Mouse (Mus musculus) cerebellum, adult 18-20 months (tissue): ENCODE measurements at regions not wholly inside any gene's neighbourhood (a gene's known extent, or its start where the extent isn't known, plus 50 kb on each side); places are given as distances from the start of the nearest gene placed in this dataset.

ENCODE experiments used
- DNase-seq, 2 experiments: peaks; one replicate each; pipeline ENCODE4 v3.0.0; 2021

DNA sequence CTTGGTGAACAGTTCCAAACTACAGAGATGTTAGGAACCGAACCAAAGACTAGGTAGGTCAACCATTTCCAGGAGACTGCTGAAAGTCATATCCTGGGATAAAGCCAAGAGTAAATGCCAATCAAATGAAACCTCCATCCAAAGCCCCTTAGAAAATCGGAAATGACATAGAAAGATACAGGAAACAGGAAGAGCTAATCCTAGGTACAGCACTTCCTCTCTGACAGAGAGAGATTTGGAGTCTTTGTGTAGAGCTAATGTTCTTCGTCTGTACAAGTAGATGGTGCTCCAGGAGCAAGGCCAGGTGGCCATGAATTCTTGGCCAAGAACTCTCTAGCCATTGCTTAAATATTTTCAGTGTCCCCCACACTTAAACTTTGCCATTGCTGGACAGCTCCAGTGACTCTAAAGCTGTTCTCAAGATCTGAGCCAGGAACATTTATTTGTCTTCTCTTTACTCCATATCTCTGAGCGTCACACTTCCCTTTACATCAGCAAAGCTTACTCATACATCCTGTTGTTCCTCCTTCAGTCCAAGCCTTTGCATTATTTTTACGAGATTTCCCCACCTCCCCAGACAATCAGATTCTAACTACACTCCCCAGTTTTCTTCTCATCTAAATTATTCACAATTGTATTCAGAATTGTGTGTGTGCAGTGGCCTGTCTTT, 199.1 kb upstream of the Zbtb20 start:
- DNase-seq = no peak

DNA sequence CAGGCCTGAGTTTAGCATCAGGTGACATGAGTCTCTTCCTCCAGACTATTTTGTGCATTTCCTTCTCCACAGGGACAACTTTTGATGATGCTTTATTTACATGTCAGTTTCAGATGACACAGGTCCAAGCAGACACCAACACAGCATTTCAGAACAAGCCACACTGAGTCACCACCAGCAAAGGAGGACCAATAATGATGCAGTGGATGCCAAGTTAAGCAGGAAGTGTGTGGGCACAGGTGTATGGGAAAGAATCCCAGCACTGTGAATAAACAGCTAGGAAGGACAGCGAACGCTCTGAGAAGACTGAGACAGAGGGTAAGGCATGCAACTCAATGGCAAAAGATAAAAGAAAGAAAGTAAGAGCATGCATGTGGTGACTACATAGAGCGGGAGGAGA, 200.7 kb upstream of the Zbtb20 start:
- DNase-seq = no peak

DNA sequence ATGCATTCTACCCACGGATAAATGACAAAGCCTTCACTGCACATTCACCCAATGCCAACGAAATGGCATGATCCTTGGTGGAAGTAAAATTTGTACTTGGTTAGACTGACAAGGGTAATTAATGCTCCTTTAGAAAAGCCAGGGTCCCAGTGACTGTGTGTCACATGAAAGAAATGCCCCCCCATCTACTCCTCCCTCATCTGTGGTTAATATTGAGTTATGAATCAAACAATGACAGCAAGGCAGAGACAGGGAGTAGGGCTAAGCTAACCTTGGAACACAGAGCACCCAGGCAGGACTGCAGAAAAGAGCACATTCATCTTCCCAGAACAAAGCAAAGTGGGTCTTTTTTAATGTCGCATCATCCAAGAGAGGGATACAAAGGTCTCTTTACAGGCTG, 209.1 kb upstream of the Zbtb20 start:
- DNase-seq = no peak

DNA sequence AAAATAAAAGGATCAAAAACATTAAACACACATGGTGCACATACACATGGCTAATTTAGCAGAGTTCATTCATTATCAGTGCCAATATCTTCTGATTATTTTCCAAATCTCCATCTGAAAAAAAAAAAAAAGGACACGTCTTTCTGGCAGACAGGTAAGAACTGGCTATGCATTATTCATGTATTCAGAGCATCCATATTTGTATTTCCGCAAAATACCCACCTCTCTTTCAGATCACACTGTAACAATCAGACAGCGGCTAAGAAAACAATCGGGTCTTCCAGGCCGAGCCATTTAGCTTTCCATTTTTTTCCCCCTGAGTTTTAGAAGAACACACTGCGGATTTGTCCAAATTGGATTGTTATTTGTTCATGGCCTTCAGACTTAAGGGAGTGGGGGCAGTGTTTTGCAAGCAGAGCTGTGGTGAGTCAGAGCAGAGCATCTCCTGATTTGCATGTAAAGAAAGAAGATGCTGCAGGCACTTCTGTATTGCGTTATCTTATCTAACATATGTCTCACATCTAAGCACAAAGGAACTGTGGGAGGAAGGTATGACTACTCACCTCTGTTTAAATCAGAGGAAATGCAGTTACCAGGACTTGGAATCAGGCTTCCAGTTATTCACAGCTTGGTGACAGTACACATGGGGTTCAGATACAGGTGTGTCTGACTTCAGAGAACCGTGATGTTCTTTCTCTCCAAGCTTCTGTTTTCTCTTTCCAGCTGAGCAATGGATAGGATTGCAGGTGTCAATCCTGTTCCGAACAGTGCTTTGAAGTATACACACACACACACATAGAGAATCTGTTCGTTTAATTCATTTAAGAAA, 223.6 kb upstream of the Zbtb20 start:
- no peak for DNase-seq

DNA sequence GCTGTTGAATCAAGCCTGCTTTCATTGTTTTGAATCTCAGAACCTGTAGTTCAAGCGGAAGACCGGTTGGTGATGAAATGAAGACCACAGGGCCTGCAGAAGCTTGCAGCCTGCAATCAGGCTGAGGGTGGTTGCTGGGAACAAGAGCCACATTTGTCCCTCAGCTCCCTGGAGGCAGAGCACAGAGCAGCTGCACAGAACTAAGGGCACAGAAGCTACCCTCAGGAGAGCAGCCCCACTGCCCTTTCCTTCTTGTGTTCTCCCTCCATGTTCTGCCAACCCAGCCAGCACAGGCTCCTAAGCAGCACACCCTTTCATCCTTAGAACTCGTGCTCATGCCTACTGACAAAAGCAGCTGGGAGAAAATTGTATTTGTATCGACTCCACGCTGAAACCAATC, 225.9 kb upstream of the Zbtb20 start:
- DNase-seq = no peak

DNA sequence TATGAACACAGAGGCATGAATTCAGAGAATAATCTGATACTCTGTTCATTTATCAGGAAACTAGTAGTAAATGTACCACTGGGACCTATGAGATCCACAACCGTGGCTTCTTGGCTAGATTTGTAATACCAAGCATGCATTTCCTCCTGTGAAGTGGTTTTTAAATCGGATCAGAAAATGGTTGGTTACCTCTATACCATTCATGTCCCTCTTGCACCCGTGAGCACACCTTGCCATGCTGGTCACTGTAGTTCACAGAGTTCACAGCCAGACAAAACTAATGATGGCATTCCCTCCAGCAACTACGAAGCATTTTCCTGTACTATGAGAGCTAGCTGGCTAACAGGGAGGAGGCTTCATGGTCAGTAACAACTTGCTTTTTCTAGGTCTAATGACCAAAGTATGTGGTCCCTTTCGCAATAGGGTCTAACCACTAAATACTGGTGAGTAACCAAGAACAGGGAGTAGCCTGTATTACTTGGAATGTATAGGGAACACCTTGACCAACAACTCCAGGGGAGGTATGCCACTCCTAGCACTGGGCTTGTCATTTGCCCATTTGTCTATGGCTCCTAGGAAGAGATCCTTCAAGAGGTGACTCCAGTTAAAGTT, 227.0 kb upstream of the Zbtb20 start:
- no peak for DNase-seq

DNA sequence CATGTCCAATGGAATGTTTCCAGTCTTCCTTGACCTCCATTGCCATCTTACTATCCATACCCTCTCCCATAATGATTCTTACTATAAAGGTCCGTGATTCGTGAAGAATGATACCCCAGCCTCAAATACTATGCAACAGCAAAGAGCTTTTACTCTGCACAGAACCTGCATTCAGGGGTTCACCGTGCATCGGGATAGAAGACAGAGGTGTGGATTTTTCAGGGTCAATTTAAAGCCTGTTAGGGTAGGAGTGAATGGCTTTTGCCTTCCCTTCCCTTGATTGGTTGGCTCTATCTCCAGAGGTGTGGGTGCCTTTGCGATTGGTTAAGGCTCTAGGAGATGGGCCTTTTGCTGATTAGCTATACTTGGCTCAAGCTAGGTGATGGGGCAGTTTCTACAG, 227.9 kb upstream of the Zbtb20 start:
- no peak for DNase-seq

DNA sequence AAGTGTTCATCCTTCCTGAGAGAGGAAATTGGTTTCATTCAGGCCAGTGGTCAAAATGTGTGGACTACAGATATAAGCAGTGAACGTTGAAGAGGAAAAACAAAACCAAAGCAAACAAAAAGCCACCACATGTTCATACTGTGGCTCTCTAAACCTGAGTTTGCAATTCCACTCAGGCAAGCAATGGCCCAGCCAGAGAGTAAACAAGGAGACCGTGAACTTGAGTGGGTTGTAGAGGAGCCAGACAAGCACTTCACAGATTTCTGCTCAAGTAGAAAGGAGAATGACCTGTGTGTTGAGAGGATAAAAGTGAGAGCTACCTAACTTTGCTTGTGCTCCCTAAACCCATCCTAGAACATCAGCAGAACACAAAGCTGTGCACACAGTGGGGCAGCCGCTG, 239.9 kb upstream of the Zbtb20 start:
- no peak for DNase-seq

DNA sequence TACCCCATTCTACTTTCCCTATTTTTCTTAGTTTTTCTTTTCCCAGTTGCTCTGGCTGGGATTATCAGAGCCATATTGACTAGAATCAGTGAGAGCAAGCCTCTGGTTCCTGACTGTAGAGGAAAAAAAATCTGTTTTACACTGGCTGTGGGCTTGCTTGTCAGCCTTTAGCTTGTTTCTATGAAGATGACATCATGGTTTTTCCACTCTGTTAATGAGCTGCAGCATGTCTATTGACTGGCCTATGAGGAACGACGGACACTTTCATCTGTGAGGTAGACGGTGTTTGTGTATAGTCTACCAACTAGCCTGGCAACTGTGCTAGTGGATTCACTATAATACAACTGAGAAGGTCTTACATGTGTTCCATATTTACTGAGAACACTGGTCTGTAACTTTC, 248.0 kb upstream of the Zbtb20 start:
- DNase-seq = no peak

DNA sequence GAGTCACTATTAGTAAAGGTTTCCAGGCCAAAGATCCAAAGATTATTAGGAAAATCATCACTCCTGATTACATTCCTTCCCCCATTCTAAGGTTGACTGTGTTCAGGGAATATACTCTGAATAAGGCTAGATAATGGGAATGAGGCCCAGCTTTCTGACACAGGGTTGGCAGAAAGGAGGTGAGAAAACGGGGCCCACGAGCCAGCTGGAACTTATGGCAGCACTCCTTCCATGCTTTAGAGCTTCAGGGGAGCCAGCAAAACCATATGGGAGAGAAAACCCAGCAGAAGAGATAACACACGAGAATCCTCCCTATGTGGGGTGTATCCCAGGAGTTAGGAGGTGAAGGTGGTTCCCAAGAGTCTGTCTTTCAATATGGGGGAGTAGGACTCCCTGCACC, 259.8 kb upstream of the Zbtb20 start:
- DNase-seq = peak; percentile 34 to 40

DNA sequence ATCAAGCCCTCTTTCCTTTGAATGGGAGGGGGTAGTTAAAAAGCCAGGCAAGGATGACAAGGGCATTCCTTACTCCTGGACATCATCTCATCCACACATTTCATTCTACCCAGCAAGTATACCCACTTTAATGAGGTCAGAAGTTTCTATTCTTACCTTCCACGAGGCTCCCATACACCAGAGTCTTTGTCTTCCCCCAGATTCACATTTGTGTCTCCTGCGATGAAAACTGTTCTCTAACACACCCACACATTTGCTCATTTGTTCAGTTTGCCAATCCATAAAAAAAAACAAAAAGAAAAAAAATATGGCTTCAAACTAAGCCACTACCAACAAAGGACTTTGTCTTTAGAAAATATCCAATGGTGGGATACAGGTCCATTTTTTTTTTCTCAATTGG, 263.7 kb upstream of the Zbtb20 start:
- DNase-seq = no peak

DNA sequence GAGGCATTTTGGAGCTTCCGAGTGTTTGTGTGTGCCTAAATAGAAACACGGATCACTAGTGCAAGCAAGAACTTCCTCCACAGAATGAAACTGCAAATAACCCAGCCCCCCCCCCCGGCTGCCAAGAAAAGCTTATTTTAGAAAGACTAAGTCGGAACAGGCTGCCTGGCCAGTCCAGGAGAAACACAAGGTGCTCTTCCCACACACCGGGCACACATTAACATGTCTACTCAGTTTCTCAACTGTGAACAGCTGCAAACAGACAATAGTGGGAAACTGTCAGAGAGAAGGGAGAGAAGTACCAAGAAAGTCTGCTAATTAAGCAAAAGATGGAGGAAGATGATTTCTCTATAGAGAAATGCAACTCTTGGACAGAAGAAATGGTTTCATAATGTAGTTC, 267.3 kb upstream of the Zbtb20 start:
- no peak for DNase-seq

DNA sequence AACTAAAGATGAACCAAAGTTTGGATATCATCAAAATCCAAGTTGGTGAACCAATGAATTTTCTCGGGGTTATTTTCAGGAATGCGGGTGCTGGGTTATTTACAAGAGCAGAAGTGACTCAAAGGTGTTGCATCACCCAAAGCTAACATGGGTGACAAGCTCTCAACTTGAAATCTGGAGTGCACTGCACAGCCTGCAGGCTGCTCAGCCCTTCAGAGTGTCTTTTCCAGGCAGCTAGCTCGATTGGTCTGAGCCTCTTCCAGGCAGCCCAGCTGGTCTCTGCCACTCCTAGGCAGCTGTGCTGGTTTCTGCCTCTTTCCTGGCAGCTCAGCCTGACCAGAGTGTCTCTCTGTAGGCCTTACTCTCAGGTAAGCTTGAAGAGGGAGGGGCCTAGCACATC, 251.9 kb upstream of the Gap43 start:
- DNase-seq = no peak

DNA sequence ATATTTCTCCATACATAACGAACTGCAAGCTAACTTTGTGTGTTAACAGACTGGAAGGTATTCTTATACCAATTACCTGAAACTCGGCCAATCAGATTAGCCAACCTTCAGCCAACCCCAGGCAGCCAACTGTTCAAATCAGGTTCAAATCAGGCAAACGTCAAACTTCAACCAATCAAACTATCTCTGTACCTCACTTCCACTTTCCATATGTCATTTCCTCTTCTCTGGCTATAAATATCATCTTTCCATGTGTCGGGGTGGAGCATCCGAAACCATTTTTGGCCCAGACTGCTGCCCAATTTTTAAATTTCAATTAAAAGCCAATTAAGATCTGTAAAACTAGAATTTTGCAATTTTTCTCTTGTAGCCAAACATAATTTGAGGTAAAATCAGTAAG, 251.1 kb upstream of the Gap43 start:
- no peak for DNase-seq

DNA sequence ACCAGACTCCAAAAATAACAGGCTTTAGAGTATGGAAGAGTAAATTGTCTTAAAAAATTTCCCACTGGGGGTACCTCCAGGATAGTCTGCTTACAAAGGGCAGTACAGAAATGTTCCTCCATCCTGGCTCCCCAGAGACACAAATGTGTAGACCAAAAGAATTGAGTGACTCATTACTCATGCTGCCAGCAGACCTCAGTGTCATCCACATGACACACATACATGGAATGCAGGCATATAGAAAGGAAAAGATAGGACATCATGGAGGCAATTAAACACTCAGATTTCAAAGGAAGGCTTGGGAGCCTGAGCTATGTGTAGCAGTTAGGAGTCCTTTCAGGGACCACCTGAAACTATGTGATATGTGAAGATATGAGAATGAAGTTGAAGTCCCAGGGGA, 245.7 kb upstream of the Gap43 start:
- no peak for DNase-seq

DNA sequence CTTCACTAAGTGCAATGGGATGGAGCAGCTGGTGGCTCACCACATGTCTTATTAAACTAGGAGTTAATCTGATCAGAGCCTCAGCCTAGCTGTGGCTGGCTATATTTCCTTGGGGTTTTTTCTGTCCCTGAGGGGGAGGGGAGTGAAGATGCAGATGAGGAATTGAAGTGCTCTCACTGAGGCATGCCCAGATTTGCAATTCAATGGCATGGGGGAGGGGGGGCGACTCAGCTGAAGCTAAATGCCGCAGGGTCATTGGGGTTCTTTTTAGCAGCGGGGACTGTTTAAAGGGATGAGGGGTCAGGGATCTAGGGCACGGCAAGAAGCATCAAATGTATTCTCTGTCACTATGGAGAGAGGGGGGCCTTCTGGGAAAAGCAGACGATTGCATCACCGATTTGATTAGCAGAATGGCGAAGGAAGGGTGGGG, 235.1 kb upstream of the Gap43 start:
- DNase-seq = no peak

DNA sequence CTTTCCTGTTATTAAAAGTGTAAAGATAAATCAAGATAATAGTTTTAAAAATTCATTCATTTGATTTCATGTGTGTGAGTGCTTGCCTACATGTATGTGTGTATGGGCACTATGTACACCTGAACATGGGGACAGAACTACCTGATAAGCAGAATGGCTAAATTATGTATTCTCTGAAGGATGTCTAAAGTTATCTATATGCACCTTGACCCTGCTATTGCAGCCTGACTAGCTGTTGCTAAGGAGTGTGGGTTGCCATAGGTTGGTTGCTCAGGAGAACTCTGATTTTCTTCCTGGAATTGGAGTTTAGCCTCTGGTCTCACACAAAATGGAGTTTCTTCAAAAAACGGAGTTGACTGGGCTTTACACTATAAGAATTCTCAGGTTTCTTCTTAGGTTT, 234.5 kb upstream of the Gap43 start:
- no peak for DNase-seq

DNA sequence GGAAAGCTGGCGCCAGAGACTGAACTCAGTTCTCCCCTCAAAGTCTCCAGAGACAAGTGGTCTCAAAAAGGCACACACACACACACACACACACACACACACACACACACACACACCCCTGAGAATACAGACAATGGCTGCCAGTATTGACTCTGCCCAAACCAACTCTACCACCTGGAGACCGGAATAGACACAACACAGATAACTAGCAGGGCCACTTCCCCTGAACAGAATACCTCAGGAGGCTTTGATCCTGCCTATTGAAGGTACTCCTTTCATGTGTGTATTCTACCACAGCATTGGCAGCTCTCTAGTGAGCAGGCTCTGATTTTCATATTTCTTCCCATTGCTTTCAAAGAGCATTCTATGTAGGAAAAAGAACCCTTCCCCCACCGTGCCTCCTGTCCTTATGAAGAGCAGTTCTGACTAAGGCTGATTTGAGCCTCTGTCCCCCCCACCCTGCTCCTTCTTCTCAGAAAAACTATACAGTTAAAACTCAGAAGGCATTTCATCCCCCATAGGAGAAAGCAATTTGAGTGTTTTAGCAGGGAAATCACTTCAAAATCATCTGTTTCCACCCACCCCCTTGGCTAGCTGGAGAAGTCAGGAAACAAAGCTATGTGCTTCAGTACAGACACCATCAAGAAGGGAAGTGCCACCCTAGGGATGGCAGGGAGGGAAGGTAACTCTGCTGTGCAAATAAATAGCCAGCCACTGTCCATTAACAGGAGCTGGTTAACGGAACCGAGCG, 230.0 kb upstream of the Gap43 start:
- no peak for DNase-seq

DNA sequence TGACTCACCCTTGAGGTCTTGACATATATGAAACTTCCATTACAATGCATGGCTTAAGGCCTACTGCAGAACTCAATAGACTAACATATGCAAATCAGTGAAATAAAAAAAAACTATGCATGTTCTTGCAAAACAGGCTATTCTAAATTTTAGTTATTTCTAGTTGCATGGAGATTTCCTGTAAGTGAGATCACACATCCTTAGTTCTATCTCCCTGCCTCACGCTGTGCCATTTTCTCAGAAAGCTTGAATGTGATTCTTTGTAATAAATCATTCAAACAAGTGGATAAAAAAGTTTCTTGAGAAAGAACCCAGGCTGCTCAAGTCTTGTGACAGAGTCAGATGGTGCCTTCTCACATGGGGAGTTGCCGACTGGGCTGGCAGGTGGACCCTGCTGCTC, 228.9 kb upstream of the Gap43 start:
- no peak for DNase-seq

DNA sequence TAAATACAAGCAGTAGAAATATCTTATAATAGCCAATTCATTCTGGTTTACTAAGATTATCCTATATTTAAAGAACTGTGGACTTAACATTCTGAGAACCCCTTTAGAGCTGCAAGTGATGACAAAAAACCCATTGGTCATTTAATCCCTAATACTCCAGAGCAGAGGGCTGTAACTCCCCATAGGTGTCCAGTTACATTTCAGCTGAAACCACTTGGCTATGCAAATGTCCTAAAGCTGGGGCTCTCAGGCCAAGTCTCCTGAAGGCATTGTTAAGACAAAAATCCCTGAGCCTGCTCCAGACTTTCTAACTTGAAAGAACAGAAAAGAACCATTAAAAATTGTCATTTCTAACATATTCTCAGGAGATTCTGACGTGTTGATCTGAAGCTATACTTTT, 209.1 kb upstream of the Gap43 start:
- no peak for DNase-seq

DNA sequence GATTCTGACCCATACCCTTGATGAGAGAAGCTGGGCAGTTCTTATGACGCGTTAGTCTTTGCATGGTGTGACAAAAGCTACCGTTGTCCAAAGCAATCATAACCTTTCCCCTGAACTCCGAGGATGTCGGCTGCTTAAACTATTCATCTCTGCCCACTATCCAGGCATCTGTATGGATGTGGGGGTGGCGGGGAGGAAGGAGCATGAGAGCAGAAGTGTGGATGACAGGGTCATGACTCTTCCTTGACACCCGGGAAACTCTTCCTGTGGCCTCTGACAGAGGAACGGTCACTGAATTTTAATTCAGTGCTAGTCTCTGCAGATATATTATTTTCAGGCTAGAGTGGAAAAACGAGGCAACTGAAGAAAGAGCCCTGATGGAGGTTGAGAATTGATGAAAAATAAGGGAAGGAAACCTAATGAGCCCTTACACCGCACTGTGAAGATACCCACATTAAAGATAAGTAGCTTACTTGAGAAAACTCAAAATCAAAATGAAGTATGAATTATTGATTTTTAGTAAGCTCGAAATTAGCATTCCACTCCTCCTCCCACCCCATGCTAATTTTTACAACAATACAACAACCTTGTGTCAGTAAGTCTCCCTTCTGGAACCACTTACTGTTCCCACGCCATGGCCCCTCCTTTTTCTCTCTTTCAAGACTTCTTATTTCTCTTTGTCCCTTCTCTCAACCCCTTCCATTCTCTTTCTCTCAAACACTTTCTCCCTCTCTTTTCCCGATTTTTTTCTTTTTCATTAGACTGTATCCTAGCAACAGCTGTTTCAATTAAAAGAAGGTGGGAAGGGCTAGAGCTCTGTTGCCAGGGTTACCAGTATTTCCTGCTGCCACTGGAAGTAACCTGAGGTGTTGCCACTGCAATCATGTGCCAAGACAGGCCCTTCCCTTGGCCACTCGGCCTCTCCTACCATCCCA, 206.0 kb upstream of the Gap43 start:
- no peak for DNase-seq

DNA sequence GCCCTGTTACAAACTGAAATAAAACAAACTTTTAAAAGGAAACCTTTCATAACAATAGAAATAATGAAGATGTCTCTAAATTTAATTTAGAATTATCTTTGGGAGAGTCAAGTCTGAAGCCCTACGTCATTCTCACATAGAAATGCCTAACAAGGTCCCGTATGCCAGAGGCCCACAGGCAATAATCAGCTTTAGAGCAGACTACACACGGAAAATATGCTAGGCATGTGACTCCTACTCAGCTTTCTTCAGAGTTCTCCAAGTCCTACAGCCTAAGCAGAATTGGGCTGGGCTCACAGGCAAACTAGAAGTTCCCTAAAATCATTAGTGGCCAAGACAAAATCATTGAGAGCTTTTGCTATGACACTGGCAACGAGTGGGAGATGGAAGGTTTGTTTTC, 176.9 kb upstream of the Gap43 start:
- DNase-seq = no peak
